Mouse (Mus musculus): ENCODE results near the gene D130043K22Rik.
"Not testable (repeated sequence)": the region's sequence is repeated elsewhere in the genome, so short reads cannot be mapped to it uniquely, and the experiment has no call there.

The D130043K22Rik gene

GRCm38 (mm10) chr13:24830756-24831352 lies 14.1 kb upstream of the D130043K22Rik start:
- in situ Hi-C loops (cut with MboI; ENCODE audit: low pct_unique_long_range_greater_than_20kb in 1 of 2, low sequenced_read_pairs in 2 of 2, unreplicated experiment in 1 of 2), result no loop called here

GRCm38 (mm10) chr13:24831353-24832130 lies 13.4 kb upstream of the D130043K22Rik start, which contains the start of the genes Acot13 and Tdp2:
TSS of gene Acot13 (minus strand) at chr13:24831540.
TSS of gene Tdp2 (plus strand) at chr13:24831679.
- in situ Hi-C loops (cut with MboI; ENCODE audit: low pct_unique_long_range_greater_than_20kb in 1 of 2, low sequenced_read_pairs in 2 of 2, unreplicated experiment in 1 of 2), result no loop called here

- in situ Hi-C loops (cut with MboI; ENCODE audit: low pct_unique_long_range_greater_than_20kb in 1 of 2, low sequenced_read_pairs in 2 of 2, unreplicated experiment in 1 of 2), result no loop called here
These were observed 12.7 kb upstream of the D130043K22Rik start for GRCm38 (mm10) chr13:24832131-24832810.

DNA sequence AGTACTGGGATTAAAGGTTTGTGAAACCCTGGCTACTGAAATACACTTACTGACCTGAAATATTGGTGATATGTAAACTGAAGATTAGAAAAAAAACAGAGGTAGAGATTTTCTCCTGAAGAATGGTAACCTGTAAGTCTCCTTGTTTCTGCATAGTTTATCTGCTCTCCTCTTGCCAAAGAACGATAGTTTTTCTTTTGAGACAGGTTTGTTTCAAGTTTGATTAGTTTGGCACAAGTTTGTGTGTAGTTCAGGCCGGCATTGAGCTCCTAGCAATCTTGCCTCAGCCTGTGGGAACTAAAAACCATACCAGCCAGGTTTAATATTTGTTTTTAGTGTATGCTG lies 12.2 kb upstream of the D130043K22Rik start:
- in situ Hi-C loops (cut with MboI; ENCODE audit: low pct_unique_long_range_greater_than_20kb in 1 of 2, low sequenced_read_pairs in 2 of 2, unreplicated experiment in 1 of 2), result no loop called here

- in situ Hi-C loops (cut with MboI; ENCODE audit: low pct_unique_long_range_greater_than_20kb in 1 of 2, low sequenced_read_pairs in 2 of 2, unreplicated experiment in 1 of 2), result not testable (repeated sequence)
These were observed 7.2 kb upstream of the D130043K22Rik start for GRCm38 (mm10) chr13:24837765-24838164.

GRCm38 (mm10) chr13:24839831-24840230 lies 5.1 kb upstream of the D130043K22Rik start:
- in situ Hi-C loops (cut with MboI; ENCODE audit: low pct_unique_long_range_greater_than_20kb in 1 of 2, low sequenced_read_pairs in 2 of 2, unreplicated experiment in 1 of 2), result no loop called here

GRCm38 (mm10) chr13:24841702-24842101 lies 3.2 kb upstream of the D130043K22Rik start:
- in situ Hi-C loops (cut with MboI; ENCODE audit: low pct_unique_long_range_greater_than_20kb in 1 of 2, low sequenced_read_pairs in 2 of 2, unreplicated experiment in 1 of 2), result no loop called here

- in situ Hi-C loops (cut with MboI; ENCODE audit: low pct_unique_long_range_greater_than_20kb in 1 of 2, low sequenced_read_pairs in 2 of 2, unreplicated experiment in 1 of 2), result no loop called here
These were observed 4.4 kb downstream of the D130043K22Rik start for GRCm38 (mm10) chr13:24849318-24849717.

DNA sequence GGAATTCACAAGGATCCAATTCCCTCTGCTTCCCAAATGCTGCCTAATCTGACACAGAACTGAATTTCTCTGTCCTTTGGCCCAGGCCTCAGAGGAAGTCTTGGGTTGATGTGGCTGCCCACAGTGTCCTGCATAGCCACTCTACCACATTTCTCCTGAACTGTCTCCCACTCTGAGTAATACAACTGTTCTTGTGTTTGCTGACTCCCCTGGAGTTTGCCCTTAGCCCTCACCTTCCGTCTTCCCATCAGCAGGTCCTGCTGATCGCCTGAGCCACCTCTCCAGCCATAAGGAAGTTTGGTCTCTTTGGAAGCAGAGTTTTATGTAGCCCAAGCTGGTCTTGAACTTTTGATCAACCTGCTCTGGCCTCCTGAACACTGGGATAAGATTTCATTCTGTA lies 7.1 kb downstream of the D130043K22Rik start:
- in situ Hi-C loops (cut with MboI; ENCODE audit: low pct_unique_long_range_greater_than_20kb in 1 of 2, low sequenced_read_pairs in 2 of 2, unreplicated experiment in 1 of 2), result no loop called here

GRCm38 (mm10) chr13:24852570-24852969 lies 7.6 kb downstream of the D130043K22Rik start:
- in situ Hi-C loops (cut with MboI; ENCODE audit: low pct_unique_long_range_greater_than_20kb in 1 of 2, low sequenced_read_pairs in 2 of 2, unreplicated experiment in 1 of 2), result no loop called here

- in situ Hi-C loops (cut with MboI; ENCODE audit: low pct_unique_long_range_greater_than_20kb in 1 of 2, low sequenced_read_pairs in 2 of 2, unreplicated experiment in 1 of 2), result no loop called here
These were observed 14.2 kb downstream of the D130043K22Rik start for GRCm38 (mm10) chr13:24859115-24859514.

GRCm38 (mm10) chr13:24861084-24861483 lies 16.1 kb downstream of the D130043K22Rik start:
- in situ Hi-C loops (cut with MboI; ENCODE audit: low pct_unique_long_range_greater_than_20kb in 1 of 2, low sequenced_read_pairs in 2 of 2, unreplicated experiment in 1 of 2), result no loop called here

GRCm38 (mm10) chr13:24862021-24862420 lies 17.1 kb downstream of the D130043K22Rik start:
- in situ Hi-C loops (cut with MboI; ENCODE audit: low pct_unique_long_range_greater_than_20kb in 1 of 2, low sequenced_read_pairs in 2 of 2, unreplicated experiment in 1 of 2), result no loop called here

DNA sequence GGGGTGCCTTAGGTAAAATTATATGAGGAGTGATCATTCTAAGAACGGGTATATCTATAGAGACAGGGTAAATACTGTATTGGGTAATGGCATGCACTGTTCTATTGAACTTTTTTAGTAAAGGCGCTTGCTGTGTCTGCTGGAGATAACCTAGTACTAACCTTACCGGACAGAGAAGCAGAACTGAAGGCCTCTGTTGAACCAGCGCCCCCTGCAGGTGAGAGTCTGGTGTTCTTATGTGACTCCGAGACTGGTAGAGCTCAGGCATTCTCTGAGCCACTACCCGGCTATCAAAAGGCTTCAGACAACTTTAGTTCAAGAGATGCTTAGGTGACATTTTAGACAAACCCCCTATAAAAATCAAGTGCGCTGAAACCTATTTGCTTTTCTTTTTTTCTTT lies 17.6 kb downstream of the D130043K22Rik start:
- in situ Hi-C loops (cut with MboI; ENCODE audit: low pct_unique_long_range_greater_than_20kb in 1 of 2, low sequenced_read_pairs in 2 of 2, unreplicated experiment in 1 of 2), result no loop called here

GRCm38 (mm10) chr13:24866430-24867402 lies 21.8 kb downstream of the D130043K22Rik start:
- in situ Hi-C loops (cut with MboI; ENCODE audit: low pct_unique_long_range_greater_than_20kb in 1 of 2, low sequenced_read_pairs in 2 of 2, unreplicated experiment in 1 of 2), result no loop called here

- in situ Hi-C loops (cut with MboI; ENCODE audit: low pct_unique_long_range_greater_than_20kb in 1 of 2, low sequenced_read_pairs in 2 of 2, unreplicated experiment in 1 of 2), result no loop called here
These were observed 22.9 kb downstream of the D130043K22Rik start for GRCm38 (mm10) chr13:24867789-24868188.

DNA sequence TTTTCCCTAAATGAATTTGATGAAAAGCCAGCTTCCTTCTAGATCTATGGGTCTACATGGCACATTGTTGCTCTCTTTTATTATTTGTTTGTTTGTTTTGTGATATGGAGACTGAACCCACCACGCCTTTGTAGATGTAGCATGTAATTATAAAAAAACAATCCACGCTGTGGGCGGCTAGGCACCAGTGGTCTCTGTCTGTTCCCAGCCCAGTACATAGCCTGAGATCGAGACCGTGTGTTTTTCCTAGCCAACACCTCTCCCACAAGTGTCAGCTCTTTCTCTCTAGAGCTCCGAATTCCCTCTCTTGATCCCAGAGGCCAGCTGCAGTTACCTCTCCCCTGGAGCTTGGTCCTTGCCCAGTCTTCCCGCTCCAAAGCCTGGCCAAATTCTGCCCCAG lies 23.3 kb downstream of the D130043K22Rik start:
- in situ Hi-C loops (cut with MboI; ENCODE audit: low pct_unique_long_range_greater_than_20kb in 1 of 2, low sequenced_read_pairs in 2 of 2, unreplicated experiment in 1 of 2), result no loop called here

DNA sequence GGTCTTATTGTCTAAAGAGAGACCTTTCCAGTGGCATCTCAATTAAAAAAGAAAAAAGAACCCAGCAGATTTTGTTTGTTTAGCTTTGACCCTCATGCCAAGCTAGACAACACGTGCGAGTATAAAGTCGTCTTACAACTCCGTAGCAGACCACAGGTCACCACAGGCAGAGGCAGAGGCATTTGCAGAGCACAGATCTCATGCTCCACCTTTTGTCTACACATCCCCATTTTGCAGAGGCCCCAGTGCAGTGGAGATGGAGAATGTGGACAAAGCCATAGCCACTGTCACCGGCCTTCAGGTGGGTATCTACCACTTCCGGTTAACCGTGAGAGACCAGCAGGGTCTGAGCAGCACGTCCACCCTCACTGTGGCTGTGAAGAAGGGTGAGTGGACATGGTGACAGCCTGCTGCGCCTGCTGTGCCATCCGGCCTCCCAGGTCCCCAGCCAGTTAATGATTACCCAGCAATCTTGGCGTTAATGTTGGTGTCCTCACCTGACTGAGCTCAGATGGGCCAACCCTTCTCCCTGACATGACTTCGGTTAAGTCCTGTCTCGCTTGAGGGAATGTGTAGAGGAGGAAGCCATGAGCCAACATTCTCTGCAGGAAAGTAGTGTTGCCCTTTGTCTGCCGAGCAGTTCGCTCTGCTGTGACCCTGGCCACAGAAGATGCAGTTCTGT lies 34.6 kb downstream of the D130043K22Rik start:
- in situ Hi-C loops (cut with MboI; ENCODE audit: low pct_unique_long_range_greater_than_20kb in 1 of 2, low sequenced_read_pairs in 2 of 2, unreplicated experiment in 1 of 2), result no loop called here

Measured in mouse embryonic stem cell (cell line).